Mouse (Mus musculus): ENCODE data around the gene Ano6. TPM values are rescaled to one million over a fixed set of nuclear protein-coding genes. Genes with fewer than 3 reads are reported as not detected.
A peak's percentile ranks its signal among the peaks of the same experiment; 100 is the strongest.

Gene Ano6
- polyA plus RNA-seq, 1 experiment = 24.4 TPM

DNA sequence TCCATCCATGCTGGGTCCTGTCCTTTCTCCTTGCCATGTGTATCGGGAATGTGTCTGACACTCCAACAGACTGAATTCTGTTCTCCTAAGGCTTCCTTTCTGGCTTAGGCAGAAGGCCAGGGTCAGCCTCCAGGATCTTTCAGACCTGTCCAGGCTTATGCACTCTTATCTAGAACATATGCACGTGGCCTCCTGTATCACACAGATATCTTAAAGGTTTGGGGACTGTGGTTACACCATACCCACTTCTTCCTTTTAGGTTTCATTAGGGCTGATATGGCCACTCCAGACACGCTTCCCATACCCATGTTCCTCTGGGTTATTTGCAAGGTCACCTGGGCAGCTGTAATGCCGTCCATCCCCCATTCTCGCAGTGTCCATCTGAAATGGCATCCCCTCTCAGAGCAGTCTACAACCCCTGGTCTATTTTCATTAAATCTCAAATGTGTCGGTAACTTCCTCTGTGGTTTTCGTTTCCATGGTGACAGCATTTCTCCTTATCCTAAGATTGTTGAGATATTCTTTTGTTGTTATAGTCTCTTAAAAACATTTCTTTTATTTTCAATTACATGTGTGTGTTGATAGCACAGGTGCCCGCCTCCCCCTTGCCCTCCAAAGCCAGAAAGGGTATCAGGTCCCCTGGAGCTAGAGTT is 134.8 kb downstream of the Ano6 start:
- no peak for TF ChIP-seq POLR2A (IDR thresholded peaks at IDR 0.05; ENCODE audit: borderline replicate concordance, control insufficient read depth, low read depth, low read length)
- no peak for TF ChIP-seq CTCF (IDR thresholded peaks at IDR 0.05; ENCODE audit: control insufficient read depth, insufficient read depth, low read length)
- 19% methylated on average over 8 of the region's 8 CpGs for WGBS

DNA sequence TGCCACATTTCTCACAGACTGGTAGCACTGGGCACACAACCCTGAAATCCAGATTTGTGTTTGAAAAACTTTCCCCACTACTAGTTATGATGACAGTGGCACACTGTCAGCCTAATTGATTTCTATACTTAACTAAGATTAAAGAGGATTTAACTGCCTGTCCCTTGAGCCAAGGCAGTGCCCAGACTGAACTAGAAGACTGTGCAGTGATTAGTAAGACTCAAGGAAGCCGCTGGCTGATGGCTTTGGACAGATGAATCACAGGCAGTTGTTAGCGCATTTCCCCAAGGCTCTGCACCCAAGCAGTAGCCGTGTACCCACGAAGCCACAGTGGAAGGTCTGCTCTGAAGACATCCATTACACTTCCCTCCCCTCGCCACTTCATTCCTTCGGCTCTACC is 138.4 kb downstream of the Ano6 start:
- TF ChIP-seq POLR2A (IDR thresholded peaks at IDR 0.05; ENCODE audit: borderline replicate concordance, control insufficient read depth, low read depth, low read length) (no peak), CTCF (IDR thresholded peaks at IDR 0.05; ENCODE audit: control insufficient read depth, insufficient read depth, low read length) (no peak)
- Histone ChIP-seq H3K27ac (ENCODE audit: control insufficient read depth, insufficient read depth, low read depth, low read length, poor library complexity) (no peak overlapping the region), H3K4me1 (ENCODE audit: control insufficient read depth, insufficient read depth, low read length) (peaks cover 5% of the 10 kb centered on the region), H3K4me3 (replicated peaks; ENCODE audit: control insufficient read depth, low read depth, low read length) (no peak overlapping the region)
- 93% methylated on average over 6 of the region's 6 CpGs for WGBS

More for the DNA sequence above, 134.8 kb downstream of the Ano6 start:
- H3K27ac ChIP-seq (ENCODE audit: control insufficient read depth, insufficient read depth, low read depth, low read length, poor library complexity) = no peak overlapping the region
- no peak overlapping the region for H3K4me3 ChIP-seq (replicated peaks; ENCODE audit: control insufficient read depth, low read depth, low read length)
- peaks cover 6% of the 10 kb centered on the region for H3K4me1 ChIP-seq (ENCODE audit: control insufficient read depth, insufficient read depth, low read length)

DNA sequence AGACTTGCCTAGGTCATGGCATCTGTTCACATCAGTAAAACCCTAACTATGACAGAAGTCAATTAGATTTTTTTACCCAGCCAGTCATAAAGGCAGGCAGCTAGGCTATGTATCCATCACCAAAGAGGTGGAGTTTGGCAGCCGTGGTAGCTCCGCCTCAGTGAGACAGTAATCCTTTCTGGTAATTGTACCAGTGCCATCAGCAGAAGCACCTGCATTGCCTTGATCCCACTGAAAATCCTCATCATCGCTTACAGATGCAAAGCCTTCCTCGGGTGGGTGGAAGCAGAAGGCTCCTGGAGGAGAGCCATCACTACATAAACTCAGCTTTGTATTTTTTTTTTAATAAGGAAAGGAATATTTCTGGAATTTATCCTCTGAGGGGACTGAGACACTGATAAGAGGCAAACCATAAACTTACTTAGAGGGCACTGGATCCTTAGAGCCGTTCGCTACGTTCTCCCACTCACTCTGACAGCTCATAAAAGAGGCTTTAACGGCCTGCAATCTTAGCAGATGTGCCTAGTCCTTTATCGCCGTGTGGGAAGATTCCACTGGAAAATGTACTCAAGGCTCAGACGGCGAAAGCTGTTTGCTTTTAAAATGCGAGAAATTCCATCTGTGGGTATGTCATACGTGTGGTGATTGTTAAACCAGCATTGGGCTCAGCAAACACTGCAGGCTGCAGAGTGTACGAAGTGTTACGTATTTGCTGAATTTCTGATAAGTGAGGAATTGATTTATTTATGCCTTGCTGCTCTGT is 140.6 kb downstream of the Ano6 start:
- Histone ChIP-seq H3K4me3 (replicated peaks; ENCODE audit: control insufficient read depth, low read depth, low read length) (no peak overlapping the region), H3K27ac (ENCODE audit: control insufficient read depth, insufficient read depth, low read depth, low read length, poor library complexity) (no peak overlapping the region), H3K4me1 (ENCODE audit: control insufficient read depth, insufficient read depth, low read length) (no peaks in the 10 kb centered on the region)
- no peak for TF ChIP-seq POLR2A (IDR thresholded peaks at IDR 0.05; ENCODE audit: borderline replicate concordance, control insufficient read depth, low read depth, low read length)
- no peak for TF ChIP-seq CTCF (IDR thresholded peaks at IDR 0.05; ENCODE audit: control insufficient read depth, insufficient read depth, low read length)
- WGBS = 90% methylated on average over 16 of the region's 16 CpGs

DNA sequence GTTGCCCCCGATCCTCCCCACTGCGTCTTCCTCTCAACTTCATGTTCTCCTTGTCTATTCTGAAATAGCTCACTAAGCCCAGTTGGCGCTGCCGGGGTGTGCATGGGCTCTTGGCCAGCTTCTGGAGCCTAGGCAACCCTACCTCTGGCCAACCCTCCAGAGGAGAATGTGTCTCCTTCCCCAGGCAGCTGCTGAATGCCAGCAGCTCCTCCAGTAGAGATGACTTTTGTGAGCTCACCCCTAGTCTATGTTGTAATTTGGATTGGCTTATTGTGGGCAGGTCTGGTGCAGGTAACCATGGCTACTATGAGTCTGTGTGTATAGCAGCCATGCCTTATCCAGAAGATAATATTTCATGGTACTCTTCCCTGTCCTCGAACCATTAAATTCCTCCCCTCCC is 141.7 kb downstream of the Ano6 start:
- no peak for TF ChIP-seq CTCF (IDR thresholded peaks at IDR 0.05; ENCODE audit: control insufficient read depth, insufficient read depth, low read length)
- no peak for TF ChIP-seq POLR2A (IDR thresholded peaks at IDR 0.05; ENCODE audit: borderline replicate concordance, control insufficient read depth, low read depth, low read length)
- 94% methylated on average over 5 of the region's 5 CpGs for WGBS
- Histone ChIP-seq H3K4me1 (ENCODE audit: control insufficient read depth, insufficient read depth, low read length) (no peaks in the 10 kb centered on the region), H3K27ac (ENCODE audit: control insufficient read depth, insufficient read depth, low read depth, low read length, poor library complexity) (no peak overlapping the region), H3K4me3 (replicated peaks; ENCODE audit: control insufficient read depth, low read depth, low read length) (no peak overlapping the region)

DNA sequence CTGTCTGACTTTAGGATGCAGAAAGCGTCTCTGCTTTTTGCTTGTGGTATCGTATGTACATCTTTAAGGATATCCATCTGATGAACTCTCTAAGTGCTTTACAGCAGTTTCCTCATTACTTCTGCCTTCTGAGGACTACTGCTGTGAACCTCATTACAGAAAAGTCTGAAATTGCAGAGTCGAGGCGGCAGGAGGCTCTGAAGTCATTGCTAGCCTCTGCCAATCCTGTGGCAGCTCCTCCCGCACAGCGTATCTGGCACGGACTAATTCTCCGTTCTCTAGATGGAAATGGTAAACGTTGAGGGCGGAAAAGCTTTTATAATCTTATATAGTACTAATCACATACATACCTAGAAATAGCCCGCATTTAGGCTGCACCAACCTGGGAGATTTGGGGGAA is 144.5 kb downstream of the Ano6 start:
- 92% methylated on average over 11 of the region's 11 CpGs for WGBS
- no peak for TF ChIP-seq POLR2A (IDR thresholded peaks at IDR 0.05; ENCODE audit: borderline replicate concordance, control insufficient read depth, low read depth, low read length)
- no peak for TF ChIP-seq CTCF (IDR thresholded peaks at IDR 0.05; ENCODE audit: control insufficient read depth, insufficient read depth, low read length)

DNA sequence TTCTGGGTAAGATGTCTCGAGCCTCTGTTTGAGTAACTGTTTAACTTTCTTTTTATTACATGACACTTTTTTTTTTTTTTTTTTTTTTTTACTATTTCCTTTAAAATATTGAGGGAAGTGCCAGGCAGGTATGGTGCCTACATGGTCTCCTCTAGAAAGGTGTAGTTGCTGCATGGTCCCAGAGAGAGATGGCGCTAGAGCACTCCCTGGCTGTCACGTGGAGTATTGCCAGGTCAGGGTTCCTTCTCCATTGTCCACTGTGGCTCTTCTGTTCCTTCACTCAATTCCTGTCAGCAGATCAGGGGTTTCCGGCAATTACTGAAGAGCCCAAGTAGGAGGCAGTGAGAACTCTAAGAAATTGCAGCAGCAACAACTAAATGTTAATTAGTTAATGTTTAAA is 152.8 kb downstream of the Ano6 start:
- 74% methylated on average over 4 of the region's 4 CpGs for WGBS
- Histone ChIP-seq H3K27ac (ENCODE audit: control insufficient read depth, insufficient read depth, low read depth, low read length, poor library complexity) (no peak overlapping the region), H3K4me3 (replicated peaks; ENCODE audit: control insufficient read depth, low read depth, low read length) (no peak overlapping the region), H3K4me1 (ENCODE audit: control insufficient read depth, insufficient read depth, low read length) (no peaks in the 10 kb centered on the region)
- TF ChIP-seq POLR2A (IDR thresholded peaks at IDR 0.05; ENCODE audit: borderline replicate concordance, control insufficient read depth, low read depth, low read length) (no peak), CTCF (IDR thresholded peaks at IDR 0.05; ENCODE audit: control insufficient read depth, insufficient read depth, low read length) (peak; percentile 88)

More for the DNA sequence above, 144.5 kb downstream of the Ano6 start:
- no peaks in the 10 kb centered on the region for H3K4me1 ChIP-seq (ENCODE audit: control insufficient read depth, insufficient read depth, low read length)
- no peak overlapping the region for H3K4me3 ChIP-seq (replicated peaks; ENCODE audit: control insufficient read depth, low read depth, low read length)
- H3K27ac ChIP-seq (ENCODE audit: control insufficient read depth, insufficient read depth, low read depth, low read length, poor library complexity) = no peak overlapping the region

DNA sequence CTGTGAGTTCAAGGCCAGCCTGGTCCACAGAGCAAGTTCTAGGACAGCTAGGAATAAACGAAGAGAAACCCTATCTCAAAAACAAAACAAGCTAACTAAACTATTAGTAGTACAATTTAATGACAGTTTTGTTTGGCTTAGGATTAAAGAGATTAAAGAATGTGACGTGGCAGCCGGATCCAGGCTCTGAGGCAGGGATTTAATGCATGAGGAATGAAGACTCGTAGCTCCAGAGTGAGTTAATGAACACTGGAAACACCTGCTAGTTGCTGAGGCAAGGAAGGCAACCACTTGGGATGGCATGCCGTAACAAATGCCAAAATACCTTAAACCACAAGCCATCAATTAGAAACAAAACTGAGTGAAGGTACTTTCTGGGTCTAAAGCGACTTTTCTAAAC is 153.7 kb downstream of the Ano6 start:
- H3K4me3 ChIP-seq (replicated peaks; ENCODE audit: control insufficient read depth, low read depth, low read length) = no peak overlapping the region
- WGBS = 90% methylated on average over 6 of the region's 6 CpGs
- H3K4me1 ChIP-seq (ENCODE audit: control insufficient read depth, insufficient read depth, low read length) = no peaks in the 10 kb centered on the region
- H3K27ac ChIP-seq (ENCODE audit: control insufficient read depth, insufficient read depth, low read depth, low read length, poor library complexity) = no peak overlapping the region
- TF ChIP-seq POLR2A (IDR thresholded peaks at IDR 0.05; ENCODE audit: borderline replicate concordance, control insufficient read depth, low read depth, low read length) (no peak), CTCF (IDR thresholded peaks at IDR 0.05; ENCODE audit: control insufficient read depth, insufficient read depth, low read length) (no peak)

DNA sequence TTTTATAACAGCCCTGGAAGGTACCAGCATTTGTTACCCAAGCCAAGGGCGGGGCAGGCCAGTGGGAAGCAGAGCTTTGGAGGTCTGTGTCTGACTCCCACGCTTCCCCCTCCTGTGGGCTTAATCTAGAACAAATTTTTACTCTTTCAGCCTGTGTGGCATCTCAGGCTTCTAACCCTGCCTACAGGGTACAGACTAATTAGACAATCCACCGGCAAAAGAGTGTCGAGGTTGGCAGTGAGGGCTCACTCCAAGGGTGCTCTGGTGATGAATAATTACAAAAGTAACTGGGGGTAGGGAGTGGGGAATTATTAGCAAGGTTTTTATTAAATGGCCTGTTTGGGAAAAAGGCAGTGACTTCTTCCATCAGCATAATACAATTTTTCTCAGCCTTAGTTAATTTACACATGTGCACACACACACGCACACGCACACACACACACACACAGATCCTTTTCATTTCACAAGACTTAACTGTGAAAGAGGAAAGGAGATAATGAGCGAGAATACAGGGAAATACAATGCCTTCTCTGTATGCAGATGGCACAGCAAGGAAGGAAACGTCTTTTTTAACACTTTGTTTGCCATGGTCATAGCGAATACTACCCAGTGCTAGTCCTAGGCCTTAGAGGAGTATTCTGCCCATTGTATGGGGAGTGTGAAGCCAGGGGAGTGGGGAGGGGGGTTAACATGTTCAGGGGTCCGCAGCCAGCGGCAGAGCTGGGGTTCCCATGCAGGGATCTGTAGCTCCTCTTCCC is 155.5 kb downstream of the Ano6 start:
- WGBS = 70% methylated on average over 11 of the region's 11 CpGs
- no peak for TF ChIP-seq CTCF (IDR thresholded peaks at IDR 0.05; ENCODE audit: control insufficient read depth, insufficient read depth, low read length)
- no peak for TF ChIP-seq POLR2A (IDR thresholded peaks at IDR 0.05; ENCODE audit: borderline replicate concordance, control insufficient read depth, low read depth, low read length)

More for the DNA sequence above, 155.5 kb downstream of the Ano6 start:
- no peak overlapping the region for H3K4me3 ChIP-seq (replicated peaks; ENCODE audit: control insufficient read depth, low read depth, low read length)
- no peaks in the 10 kb centered on the region for H3K4me1 ChIP-seq (ENCODE audit: control insufficient read depth, insufficient read depth, low read length)
- H3K27ac ChIP-seq (ENCODE audit: control insufficient read depth, insufficient read depth, low read depth, low read length, poor library complexity) = no peak overlapping the region

Data from bone marrow, adult 2 months (tissue).